Comparison of ENCODE assay signal across 9 mouse cellular contexts in genomic region chr5:140815059-140815728, GRCm38 (mm10). TPM values are rescaled to one million over a fixed set of nuclear protein-coding genes. Genes with fewer than 3 reads are reported as not detected.
A peak's percentile ranks its signal among the peaks of the same experiment; 100 is the strongest.
DNase-seq lines count a peak whose midpoint lies in the region.
"Had no signal": no experiment of that assay in that cellular context is flagged by ENCODE, and none has a peak within 500 bp of the region (broad histone marks: within the 10 kb centered on the region; RNA-seq: fewer than 3 reads in every experiment).

No protein-coding gene starts in this region.

- DNase-seq in cerebellum, postnatal 14 days = peak; percentile 54 to 61
- DNase-seq in cerebellum, postnatal 4 days (ENCODE audit: low spot score in 2 of 2) = no peak
- peak; percentile 55 for DNase-seq in R1 (ENCODE audit: low read depth, low spot score)
- DNase-seq in kidney, adult 18-20 months = peak; percentile 72
- no peak for DNase-seq in thymus, postnatal 0 days (ENCODE audit: low spot score)
- DNase-seq in thymus, adult 18-20 months = no peak
- no peak for DNase-seq in frontal cortex, postnatal 14 days (ENCODE audit: low spot score in 2 of 2)

- no peaks in the 10 kb centered on the region; the same call in 1 of the 2 replicates for H3K36me3 ChIP-seq in macrophage (ENCODE audit: inconsistent target)

- WGBS in macrophage (ENCODE audit: missing documents) = 42% methylated on average over 9 of the region's 9 CpGs

- H3K27ac ChIP-seq in macrophage = peak overlapping the region; percentile 45
- H3K27ac ChIP-seq: limb, embryonic 12.5 days had no signal

- H3K79me2 ChIP-seq in macrophage (ENCODE audit: inconsistent target) = peaks cover 100% of the 10 kb centered on the region

- H3K4me3 ChIP-seq in macrophage (ENCODE audit: inconsistent target) = no peak overlapping the region
- H3K4me3 ChIP-seq: limb, embryonic 12.5 days had no signal

RNA-seq across cellular contexts. Expression of gene Gna12, which starts 15.0 kb away (rescaled TPM):
- 10 to 100 TPM in 20 of 26 experiments, 1 to 10 TPM in 6; 5.5 to 38.3 (median 15.9) TPM for total RNA-seq in macrophage (2018; cell fraction: chromatin; rRNA removed)
- 100 to 1,000 TPM in 13 of 26 experiments, 10 to 100 TPM in 13; 58.7 to 194 (median 95.9) TPM for total RNA-seq in macrophage (2018; cell fraction: cytosol; rRNA removed)
- 10 to 100 TPM; 25.6 to 92.0 (median 47.5) TPM for total RNA-seq in macrophage (2018; cell fraction: nucleus; rRNA removed)
- 97.9 to 155 TPM (median 121 TPM) in 3 replicates for polyA plus RNA-seq in macrophage (2018)
- polyA plus RNA-seq in thymus, postnatal 0 days (2015; fragmentation: Nextera tagmentation; extraction: Ambion mirVana) = 13.1 and 16.3 TPM in 2 replicates

Comparison
In these comparisons a context has a peak if more than half of its experiments do, and no peak if none do; other contexts are left out.
1. DNase-seq: peak in cerebellum, postnatal 14 days (2 of 2), R1 (single experiment) and kidney, adult 18-20 months (single experiment); none in cerebellum, postnatal 4 days (0 of 2), thymus, postnatal 0 days (single experiment), thymus, adult 18-20 months (0 of 2) and frontal cortex, postnatal 14 days (0 of 2).